Mouse (Mus musculus) embryonic facial prominence, embryonic 15.5 days (tissue): Measurements from ENCODE around the gene Otub1. TPM values are rescaled to one million over a fixed set of nuclear protein-coding genes. Genes with fewer than 3 reads are reported as not detected.
A peak's percentile ranks its signal among the peaks of the same experiment; 100 is the strongest.

Experiments used
- ATAC-seq: fragments of 200-750 bp; cut with Nextera tagmentation; 2 replicates; pipeline ENCODE4 v1.8.0; 2017; ENCODE audit warnings: low read depth, moderate TSS enrichment; ENCODE audit not compliant: insufficient number of reproducible peaks, low FRiP score, low TSS enrichment
- H3K27ac ChIP-seq: fragments of 300-500 bp; sonication (generic); replicated peaks from 2 replicates; pipeline ENCODE4 v1.5.1; 2015; ENCODE audit warnings: mild to moderate bottlenecking, inconsistent platforms
- H3K27me3 ChIP-seq: fragments of 300-500 bp; sonication (generic); 2 replicates; pipeline ENCODE4 v1.6.1; 2015; ENCODE audit warnings: inconsistent platforms
- H3K36me3 ChIP-seq: fragments of 300-500 bp; sonication (generic); 2 replicates; pipeline ENCODE4 v1.6.1; 2015; ENCODE audit warnings: mild to moderate bottlenecking, inconsistent platforms
- H3K4me1 ChIP-seq: fragments of 300-500 bp; sonication (generic); 2 replicates; pipeline ENCODE4 v1.6.1; 2015; ENCODE audit warnings: inconsistent platforms
- H3K4me2 ChIP-seq: fragments of 300-500 bp; sonication (generic); replicated peaks from 2 replicates; pipeline ENCODE4 v1.6.1; 2015; ENCODE audit warnings: mild to moderate bottlenecking, inconsistent platforms
- H3K4me3 ChIP-seq: fragments of 300-500 bp; sonication (generic); replicated peaks from 2 replicates; pipeline ENCODE4 v1.5.1; 2015; ENCODE audit warnings: mild to moderate bottlenecking, inconsistent platforms
- H3K9ac ChIP-seq: fragments of 300-500 bp; sonication (generic); 2 replicates; pipeline ENCODE4 v1.6.1; 2015; ENCODE audit warnings: inconsistent platforms
- H3K9me3 ChIP-seq: fragments of 300-500 bp; sonication (generic); replicated peaks from 2 replicates; pipeline ENCODE4 v1.6.1; 2016; ENCODE audit warnings: inconsistent platforms
- WGBS: fragments of 180-500 bp; shearing (Covaris S2); methylation state at CpG from one replicate; pipeline ENCODE4 v1.1.7; 2015; 5-methylcytosine and 5-hydroxymethylcytosine counted together
- polyA plus RNA-seq: library from polyadenylated mRNA; unstranded; fragments of >200 nt; fragmentation: Nextera tagmentation; extraction: Ambion mirVana; gene quantifications from 2 replicates; pipeline ENCODE4 v1.2.1, GENCODE M21; 2015

Gene Otub1
- polyA plus RNA-seq, 1 experiment from 2014 or later: 214 TPM

GRCm38 (mm10) chr19:7187157-7187556 is 19.0 kb downstream of the Otub1 start:
- no peak overlapping the region for H3K9ac ChIP-seq
- no peaks in the 10 kb centered on the region for H3K36me3 ChIP-seq
- 43% methylated on average over 5 of the region's 5 CpGs for WGBS
- ATAC-seq: peak; percentile 17; the same call in 1 of the 2 replicates
- peaks cover 11% of the 10 kb centered on the region for H3K27me3 ChIP-seq
- no peak overlapping the region for H3K4me2 ChIP-seq
- peaks cover 50% of the 10 kb centered on the region for H3K4me1 ChIP-seq
- H3K4me3 ChIP-seq: no peak overlapping the region
- H3K27ac ChIP-seq: peak overlapping the region; percentile 40; the same call in 1 of the 2 replicates
- no peaks in the 10 kb centered on the region for H3K9me3 ChIP-seq

- H3K9ac ChIP-seq: no peak overlapping the region
- 20% methylated on average over 18 of the region's 18 CpGs for WGBS
- H3K4me2 ChIP-seq: no peak overlapping the region
- H3K4me3 ChIP-seq: no peak overlapping the region
- no peaks in the 10 kb centered on the region for H3K36me3 ChIP-seq
- no peak for ATAC-seq
- H3K9me3 ChIP-seq: no peaks in the 10 kb centered on the region
- peaks cover 52% of the 10 kb centered on the region for H3K4me1 ChIP-seq
- no peak overlapping the region for H3K27ac ChIP-seq
- peaks cover 11% of the 10 kb centered on the region for H3K27me3 ChIP-seq
Measured at GRCm38 (mm10) chr19:7185715-7186291, 20.3 kb downstream of the Otub1 start.

- WGBS: 49% methylated on average over 4 of the region's 4 CpGs
- no peak overlapping the region for H3K9ac ChIP-seq
- H3K4me1 ChIP-seq: peaks cover 56% of the 10 kb centered on the region
- H3K9me3 ChIP-seq: no peaks in the 10 kb centered on the region
- no peaks in the 10 kb centered on the region for H3K36me3 ChIP-seq
- H3K4me3 ChIP-seq: no peak overlapping the region
- H3K4me2 ChIP-seq: no peak overlapping the region
- no peak overlapping the region for H3K27ac ChIP-seq
- ATAC-seq: no peak
- H3K27me3 ChIP-seq: peaks cover 11% of the 10 kb centered on the region
Measured at GRCm38 (mm10) chr19:7185059-7185458, 21.1 kb downstream of the Otub1 start.

GRCm38 (mm10) chr19:7183419-7183818 is 22.7 kb downstream of the Otub1 start:
- Histone ChIP-seq H3K4me1 (peaks cover 68% of the 10 kb centered on the region), H3K27me3 (peaks cover 11% of the 10 kb centered on the region), H3K36me3 (no peaks in the 10 kb centered on the region), H3K9ac (no peak overlapping the region), H3K4me2 (no peak overlapping the region), H3K27ac (peak overlapping the region; percentile 31; the same call in 1 of the 2 replicates), H3K9me3 (no peaks in the 10 kb centered on the region), H3K4me3 (no peak overlapping the region)
- WGBS: 49% methylated on average over 11 of the region's 11 CpGs
- no peak for ATAC-seq

DNA sequence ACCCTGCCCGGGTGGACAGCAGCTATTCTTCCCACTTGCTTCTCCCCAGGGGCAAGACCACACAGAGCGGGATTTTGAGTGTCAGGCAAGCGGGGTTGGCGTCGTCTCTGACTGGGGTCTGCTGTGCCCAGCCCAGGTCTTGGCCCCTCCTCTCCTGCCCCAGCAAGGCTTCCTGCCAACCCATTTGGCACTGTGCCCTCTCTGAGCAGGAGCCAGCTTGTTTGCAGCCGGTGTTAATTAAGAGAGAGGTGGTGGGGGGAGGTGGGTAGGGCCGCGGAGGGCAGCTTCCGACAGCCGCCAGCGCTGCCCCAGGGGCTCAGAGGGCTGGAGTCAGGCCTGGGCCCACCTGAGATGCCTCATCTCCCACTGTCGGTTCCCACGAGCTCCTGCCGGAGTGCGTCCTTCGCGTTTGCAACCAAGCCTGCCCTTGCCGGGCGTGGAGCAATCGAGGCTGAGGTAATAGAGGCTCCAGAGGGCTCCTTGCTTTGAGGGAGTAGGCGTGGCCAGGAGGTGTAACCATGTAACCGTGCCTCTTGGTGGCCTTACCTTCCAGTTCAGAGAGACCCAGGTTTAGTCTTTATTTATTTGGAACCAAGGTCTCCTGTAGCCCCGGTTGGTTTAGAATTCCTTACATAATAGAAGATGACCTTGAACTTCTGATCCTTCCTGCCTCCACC is 23.7 kb downstream of the Otub1 start:
- H3K27me3 ChIP-seq: peaks cover 11% of the 10 kb centered on the region
- peak; percentile 82 for ATAC-seq
- peaks cover 73% of the 10 kb centered on the region for H3K4me1 ChIP-seq
- H3K36me3 ChIP-seq: no peaks in the 10 kb centered on the region
- H3K4me2 ChIP-seq: peak overlapping the region; percentile 39
- 0 out of 2 replicates have a peak overlapping the region, but pooled peaks have one; percentile 10 for H3K4me3 ChIP-seq
- H3K9ac ChIP-seq: no peak overlapping the region
- H3K27ac ChIP-seq: peak overlapping the region; percentile 83
- 2% methylated on average over 23 of the region's 23 CpGs for WGBS
- no peaks in the 10 kb centered on the region for H3K9me3 ChIP-seq

GRCm38 (mm10) chr19:7181496-7181895 is 24.6 kb downstream of the Otub1 start:
- Histone ChIP-seq H3K9me3 (no peaks in the 10 kb centered on the region), H3K4me3 (no peak overlapping the region), H3K27ac (peak overlapping the region; percentile 83), H3K4me2 (no peak overlapping the region), H3K27me3 (peaks cover 11% of the 10 kb centered on the region), H3K9ac (no peak overlapping the region), H3K36me3 (no peaks in the 10 kb centered on the region), H3K4me1 (peaks cover 72% of the 10 kb centered on the region)
- ATAC-seq: no peak
- 57% methylated on average over 7 of the region's 7 CpGs for WGBS

- H3K4me1 ChIP-seq: peaks cover 72% of the 10 kb centered on the region
- ATAC-seq: no peak
Measured at GRCm38 (mm10) chr19:7180756-7181405, 25.2 kb downstream of the Otub1 start.

DNA sequence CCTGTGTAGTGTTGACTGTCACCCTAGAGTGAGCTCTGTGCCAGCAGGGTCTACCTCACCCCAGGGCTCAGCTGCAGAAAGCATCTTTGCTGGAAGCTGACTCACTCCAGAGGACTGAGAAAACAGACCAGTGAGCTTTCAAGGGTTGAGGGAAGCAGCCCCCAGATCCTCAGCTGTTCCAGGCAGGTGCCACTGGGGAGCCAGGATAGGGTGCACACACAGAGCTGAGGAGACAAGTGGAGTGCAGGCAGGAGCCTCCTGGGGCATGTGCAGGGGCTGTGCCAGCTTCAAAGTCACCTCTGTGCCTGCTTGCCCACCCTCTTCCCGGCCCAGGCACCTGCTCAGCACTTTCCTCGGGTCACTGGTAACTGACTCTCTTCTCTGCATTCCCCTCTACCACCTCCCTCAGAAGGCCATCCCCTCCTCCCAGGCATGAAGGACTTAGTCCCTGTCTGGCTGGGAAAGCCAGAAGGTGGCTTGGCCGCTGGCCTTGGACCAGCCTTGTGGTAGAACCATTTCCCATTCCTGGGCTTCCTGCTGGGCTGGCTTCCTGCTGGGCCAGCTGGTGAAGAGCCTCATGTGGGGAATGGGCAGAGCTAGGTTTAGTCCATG is 27.2 kb downstream of the Otub1 start:
- H3K9me3 ChIP-seq: no peaks in the 10 kb centered on the region

More at GRCm38 (mm10) chr19:7180756-7181405, 25.2 kb downstream of the Otub1 start:
- no peaks in the 10 kb centered on the region for H3K36me3 ChIP-seq
- peaks cover 8% of the 10 kb centered on the region for H3K27me3 ChIP-seq
- H3K9ac ChIP-seq: no peak overlapping the region
- 82% methylated on average over 8 of the region's 8 CpGs for WGBS
- H3K27ac ChIP-seq: no peak overlapping the region
- H3K9me3 ChIP-seq: no peaks in the 10 kb centered on the region
- no peak overlapping the region for H3K4me2 ChIP-seq
- H3K4me3 ChIP-seq: no peak overlapping the region

DNA sequence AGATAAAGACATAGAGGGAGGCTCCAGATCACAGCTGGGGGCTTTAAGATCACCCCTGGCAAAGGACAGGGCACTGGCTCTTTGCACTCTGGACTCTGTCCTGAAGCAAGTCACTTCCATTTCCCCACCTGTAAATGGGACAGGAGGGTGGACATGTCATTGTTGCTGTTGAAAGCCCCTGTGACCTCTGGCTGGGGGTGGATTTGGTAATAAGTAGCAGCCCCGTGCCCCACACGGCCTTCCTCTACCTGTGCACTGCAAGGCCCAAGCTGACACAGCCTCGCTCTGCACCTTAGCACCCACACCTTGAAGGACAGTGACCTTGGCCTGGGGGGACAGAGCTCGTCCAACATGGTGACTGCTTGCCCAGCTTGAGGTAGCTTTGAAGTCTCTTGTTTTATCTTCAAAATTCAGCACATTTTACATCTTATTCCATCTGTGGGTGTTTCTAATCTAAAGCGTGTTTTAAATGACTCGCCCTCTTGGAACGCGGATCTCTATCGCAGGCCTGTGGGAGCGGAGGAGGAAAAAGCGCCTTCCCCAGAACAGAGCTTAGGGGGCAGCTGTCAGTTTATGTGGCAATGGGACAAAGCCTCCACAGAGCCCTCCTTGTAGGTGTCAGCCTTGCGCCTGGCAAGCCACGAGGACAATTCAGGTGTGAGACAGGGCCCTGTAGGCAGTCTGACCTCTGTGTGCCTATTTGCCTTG is 28.2 kb downstream of the Otub1 start:
- no peaks in the 10 kb centered on the region for H3K27me3 ChIP-seq
- 39% methylated on average over 13 of the region's 13 CpGs for WGBS
- H3K36me3 ChIP-seq: no peaks in the 10 kb centered on the region
- H3K4me1 ChIP-seq: peaks cover 62% of the 10 kb centered on the region
- H3K27ac ChIP-seq: peak overlapping the region; percentile 24; the same call in 1 of the 2 replicates
- H3K4me2 ChIP-seq: no peak overlapping the region
- ATAC-seq: no peak
- H3K9ac ChIP-seq: no peak overlapping the region
- no peak overlapping the region for H3K4me3 ChIP-seq
- no peaks in the 10 kb centered on the region for H3K9me3 ChIP-seq

More for the DNA sequence above, 27.2 kb downstream of the Otub1 start:
- no peak for ATAC-seq
- 39% methylated on average over 3 of the region's 3 CpGs for WGBS
- Histone ChIP-seq H3K36me3 (no peaks in the 10 kb centered on the region), H3K4me1 (peaks cover 70% of the 10 kb centered on the region), H3K4me2 (no peak overlapping the region), H3K4me3 (no peak overlapping the region), H3K27me3 (no peaks in the 10 kb centered on the region), H3K27ac (peak overlapping the region; percentile 24; the same call in 1 of the 2 replicates), H3K9ac (no peak overlapping the region)

DNA sequence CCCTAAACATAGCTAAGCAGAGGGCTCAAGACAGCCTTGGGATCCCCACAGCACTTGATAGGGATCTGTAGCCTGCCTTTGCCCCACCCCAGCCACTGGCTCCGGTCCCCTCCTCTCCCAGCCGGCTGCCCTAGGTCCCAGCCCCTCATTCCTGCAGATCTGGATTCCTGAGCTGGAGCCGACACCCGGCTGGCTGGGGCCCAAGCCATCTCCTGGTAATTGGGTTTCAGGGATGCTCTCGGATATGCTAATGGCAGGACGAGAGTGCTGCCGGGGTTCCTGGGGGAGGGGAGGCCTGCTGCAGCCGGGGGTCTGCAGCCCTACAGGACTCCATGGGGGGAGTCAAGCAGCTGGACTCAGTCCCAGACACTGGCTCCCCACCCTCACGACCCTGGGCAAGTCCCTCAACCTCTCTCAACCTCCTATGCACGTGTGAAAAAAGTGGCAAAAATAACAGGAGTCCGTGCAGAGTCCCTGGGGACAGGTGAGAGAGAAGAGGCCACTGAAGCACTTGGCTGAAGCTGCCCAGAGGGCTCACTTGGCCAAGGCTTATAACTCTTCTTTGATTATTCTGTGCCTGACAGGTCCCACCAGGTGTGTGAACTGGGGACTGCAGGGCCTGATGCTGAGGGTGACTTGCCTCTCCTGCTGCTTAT is 29.9 kb downstream of the Otub1 start:
- Histone ChIP-seq H3K27ac (peak overlapping the region; percentile 48), H3K4me1 (peaks cover 62% of the 10 kb centered on the region), H3K9me3 (no peaks in the 10 kb centered on the region), H3K4me2 (no peak overlapping the region), H3K9ac (no peak overlapping the region), H3K4me3 (no peak overlapping the region), H3K36me3 (no peaks in the 10 kb centered on the region), H3K27me3 (no peaks in the 10 kb centered on the region)
- ATAC-seq: no peak
- 11% methylated on average over 11 of the region's 11 CpGs for WGBS
